Mouse (Mus musculus) MEL (cell line): ENCODE measurements around the gene Inpp4b. TPM values are rescaled to one million over a fixed set of nuclear protein-coding genes. Genes with fewer than 3 reads are reported as not detected.

Experiments
- DNase-seq: peaks from one replicate; pipeline ENCODE4 v3.0.0; 2011; ENCODE audit warnings: low read depth, low spot score
- H3K27ac ChIP-seq: 2 replicates; pipeline ENCODE4 v1.5.1; 2012; ENCODE audit warnings: low read depth, mild to moderate bottlenecking, control low read depth, low read length, moderate library complexity; ENCODE audit not compliant: control insufficient read depth
- H3K27me3 ChIP-seq, 2 experiments: fragments of 150-350 bp in 1 of 2; sonication (generic) in 1 of 2; 2 replicates each; pipeline ENCODE4 v1.6.1; 2012; ENCODE audit warnings: low read length in 2 of 2, mild to moderate bottlenecking in 2 of 2, improper control_type of control experiment in 1 of 2, moderate library complexity in 1 of 2; ENCODE audit not compliant: insufficient read depth in 2 of 2, control insufficient read depth in 1 of 2
- H3K36me3 ChIP-seq, 2 experiments: 2 replicates each; pipeline ENCODE4 v1.6.1; 2012 to 2014; ENCODE audit warnings: low read length in 2 of 2, improper control_type of control experiment in 1 of 2, inconsistent platforms in 1 of 2, mild to moderate bottlenecking in 1 of 2; ENCODE audit not compliant: insufficient read depth in 2 of 2, control insufficient read depth in 1 of 2
- H3K4me1 ChIP-seq, 2 experiments: fragments of 150-350 bp in 1 of 2; sonication (generic) in 1 of 2; 2 replicates each; pipeline ENCODE4 v1.6.1; 2012; ENCODE audit warnings: low read length in 2 of 2, improper control_type of control experiment in 1 of 2, mild to moderate bottlenecking in 1 of 2; ENCODE audit not compliant: insufficient read depth in 2 of 2, control insufficient read depth in 1 of 2
- H3K4me3 ChIP-seq, 2 experiments: fragments of 150-350 bp in 1 of 2; sonication (generic) in 1 of 2; 2 replicates each; pipeline ENCODE4 v1.5.1; 2012; ENCODE audit warnings: low read depth in 2 of 2, low read length in 2 of 2, mild to moderate bottlenecking in 2 of 2, moderate library complexity in 2 of 2, control low read depth in 1 of 2, improper control_type of control experiment in 1 of 2; ENCODE audit not compliant: control insufficient read depth in 1 of 2, insufficient read depth in 1 of 2
- H3K79me2 ChIP-seq: 2 replicates; pipeline ENCODE4 v1.6.1; 2012; ENCODE audit warnings: mild to moderate bottlenecking, low read length, moderate library complexity; ENCODE audit not compliant: control insufficient read depth, poor library complexity, insufficient read depth
- H3K9ac ChIP-seq: 2 replicates; pipeline ENCODE4 v1.6.1; 2012; ENCODE audit warnings: low read depth, mild to moderate bottlenecking, control low read depth, low read length, moderate library complexity; ENCODE audit not compliant: control insufficient read depth, poor library complexity, severe bottlenecking
- H3K9me3 ChIP-seq: fragments of 150-350 bp; sonication (generic); replicated peaks from 2 replicates; pipeline ENCODE4 v1.6.1; 2012; ENCODE audit warnings: mild to moderate bottlenecking, low read length, improper control_type of control experiment, moderate library complexity; ENCODE audit not compliant: insufficient read depth
- BHLHE40 ChIP-seq: IDR thresholded peaks from 2 replicates; pipeline ENCODE4 v1.6.1; 2012; ENCODE audit warnings: low read depth, mild to moderate bottlenecking, inconsistent platforms, low read length, improper control_type of control experiment, borderline replicate concordance
- CHD1 ChIP-seq: IDR thresholded peaks from 2 replicates; pipeline ENCODE4 v1.6.1; 2012; ENCODE audit warnings: low read depth, mild to moderate bottlenecking, inconsistent platforms, low read length, improper control_type of control experiment
- ELF1 ChIP-seq: IDR thresholded peaks from 2 replicates; pipeline ENCODE4 v1.6.1; 2014; ENCODE audit warnings: low read depth, mild to moderate bottlenecking, inconsistent platforms, low read length, improper control_type of control experiment, moderate library complexity
- ETS1 ChIP-seq: IDR thresholded peaks from 2 replicates; pipeline ENCODE4 v1.6.1; 2012; ENCODE audit warnings: low read depth, mild to moderate bottlenecking, inconsistent platforms, low read length, improper control_type of control experiment, moderate library complexity
- GABPA ChIP-seq: IDR thresholded peaks from 2 replicates; pipeline ENCODE4 v1.6.1; 2012; ENCODE audit warnings: low read depth, mild to moderate bottlenecking, inconsistent platforms, low read length, improper control_type of control experiment, moderate library complexity
- JUND ChIP-seq: IDR thresholded peaks from 2 replicates; pipeline ENCODE4 v1.6.1; 2011; ENCODE audit warnings: low read depth, mild to moderate bottlenecking, improper control_type of control experiment, low read length
- KAT2A ChIP-seq: conservative IDR thresholded peaks from 2 replicates; pipeline ENCODE4 v1.6.1; 2012; ENCODE audit warnings: low read depth, low read length, improper control_type of control experiment, inconsistent platforms
- MAFK ChIP-seq: IDR thresholded peaks from 2 replicates; pipeline ENCODE4 v1.6.1; 2011; ENCODE audit warnings: low read depth, mild to moderate bottlenecking, low read length, improper control_type of control experiment, borderline replicate concordance
- MAZ ChIP-seq: IDR thresholded peaks from 2 replicates; pipeline ENCODE4 v1.6.1; 2012; ENCODE audit warnings: low read depth, mild to moderate bottlenecking, inconsistent platforms, low read length, improper control_type of control experiment
- MEF2A ChIP-seq: IDR thresholded peaks from 2 replicates; pipeline ENCODE4 v1.6.1; 2014; ENCODE audit warnings: low read depth, mild to moderate bottlenecking, inconsistent platforms, low read length, improper control_type of control experiment; ENCODE audit not compliant: poor library complexity, insufficient replicate concordance, severe bottlenecking; ENCODE audit errors: extremely low read depth
- MYB ChIP-seq: IDR thresholded peaks from 2 replicates; pipeline ENCODE4 v1.6.1; 2011; ENCODE audit warnings: mild to moderate bottlenecking, low read depth, low read length, improper control_type of control experiment
- NELFE ChIP-seq: IDR thresholded peaks from 2 replicates; pipeline ENCODE4 v1.6.1; 2011; ENCODE audit warnings: low read depth, low read length, improper control_type of control experiment
- POLR2A ChIP-seq, 2 experiments: IDR thresholded peaks; 2 replicates each; pipeline ENCODE4 v1.6.1; 2011 to 2012; ENCODE audit warnings: low read length in 2 of 2, mild to moderate bottlenecking in 2 of 2, control low read depth in 1 of 2, improper control_type of control experiment in 1 of 2, low read depth in 1 of 2, moderate library complexity in 1 of 2; ENCODE audit not compliant: control insufficient read depth in 1 of 2, insufficient read depth in 1 of 2, poor library complexity in 1 of 2
- POLR2AphosphoS2 ChIP-seq: IDR thresholded peaks from 2 replicates; pipeline ENCODE4 v1.6.1; 2011; ENCODE audit warnings: low read length, improper control_type of control experiment
- POLR2AphosphoS5 ChIP-seq: IDR thresholded peaks from 2 replicates; pipeline ENCODE4 v1.6.1; 2012; ENCODE audit warnings: low read depth, borderline replicate concordance, mild to moderate bottlenecking, inconsistent platforms, low read length, moderate library complexity, mixed read lengths
- SMC3 ChIP-seq: IDR thresholded peaks from 2 replicates; pipeline ENCODE4 v1.6.1; 2011; ENCODE audit warnings: low read depth, low read length, improper control_type of control experiment
- TAL1 ChIP-seq: IDR thresholded peaks from 2 replicates; pipeline ENCODE4 v1.6.1; 2012; ENCODE audit warnings: mild to moderate bottlenecking, inconsistent platforms, low read length, moderate library complexity, mixed read lengths
- TBP ChIP-seq: IDR thresholded peaks from 2 replicates; pipeline ENCODE4 v1.8.0; 2011; ENCODE audit warnings: low read depth, low read length, improper control_type of control experiment
- UBTF ChIP-seq: IDR thresholded peaks from 2 replicates; pipeline ENCODE4 v1.6.1; 2012; ENCODE audit warnings: low read depth, mild to moderate bottlenecking, inconsistent platforms, low read length, improper control_type of control experiment, moderate library complexity, borderline replicate concordance; ENCODE audit not compliant: insufficient read depth
- USF1 ChIP-seq: IDR thresholded peaks from 2 replicates; pipeline ENCODE4 v1.6.1; 2014; ENCODE audit warnings: low read depth, mild to moderate bottlenecking, inconsistent platforms, low read length, improper control_type of control experiment, moderate library complexity
- polyA plus RNA-seq, 2 experiments: library from polyadenylated mRNA; stranded (reverse) in 1 of 2; unstranded in 1 of 2; fragments of >175 nt in 1 of 2; fragments of >200 nt in 1 of 2; gene quantifications; 2 replicates each; pipeline versions ENCODE4 v1.2.1 to v1.2.4; 2012; ENCODE audit warnings: low replicate concordance in 2 of 2, low read depth in 1 of 2; ENCODE audit not compliant: insufficient read length in 2 of 2, insufficient read depth in 1 of 2, missing spikeins in 1 of 2
- total RNA-seq: library from RNA; depleted of rRNA; stranded (reverse); fragments of 300-350 nt; gene quantifications from 2 replicates; pipeline ENCODE4 v1.2.3, GENCODE M21; 2012

The Inpp4b gene
- total and polyA plus RNA-seq, 3 experiments, result 12.3 to 26.9 (median 13.6) TPM

DNA sequence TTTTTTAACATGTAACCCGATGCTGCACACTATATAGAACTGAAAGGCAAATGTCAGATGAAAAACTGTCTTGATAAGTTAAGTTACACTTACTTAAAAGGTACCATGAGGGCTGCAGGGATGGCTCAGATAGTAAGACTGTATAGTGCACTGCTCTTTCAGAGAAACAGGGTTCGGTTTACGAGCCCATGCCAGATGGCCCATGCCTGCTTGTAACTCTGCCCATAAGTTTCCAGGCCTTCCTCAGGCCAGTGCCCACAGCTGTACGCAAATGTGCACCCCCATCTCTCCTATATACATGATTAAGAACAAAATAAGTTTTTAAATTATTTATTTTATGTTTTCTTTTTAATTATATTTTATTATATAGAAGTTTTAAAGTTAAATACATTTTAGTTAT lies 300.7 kb downstream of the Inpp4b start:
- Histone ChIP-seq H3K4me3 (no peak overlapping the region), H3K79me2 (no peaks in the 10 kb centered on the region), H3K36me3 (no peaks in the 10 kb centered on the region), H3K4me1 (no peaks in the 10 kb centered on the region), H3K27me3 (no peaks in the 10 kb centered on the region), H3K9me3 (no peaks in the 10 kb centered on the region), H3K27ac (no peak overlapping the region), H3K9ac (no peak overlapping the region)
- TF ChIP-seq CHD1, result no peak
- no peak for TF ChIP-seq MAFK
- TF ChIP-seq BHLHE40, result no peak
- TF ChIP-seq NELFE, result no peak
- TF ChIP-seq MAZ, result no peak
- TF ChIP-seq USF1, result no peak
- no peak for TF ChIP-seq ETS1
- TF ChIP-seq JUND, result no peak
- TF ChIP-seq POLR2AphosphoS2, result no peak
- no peak for TF ChIP-seq MEF2A
- no peak for TF ChIP-seq MYB
- TF ChIP-seq TAL1, result no peak
- TF ChIP-seq ELF1, result no peak
- TF ChIP-seq KAT2A, result no peak
- TF ChIP-seq POLR2A (IDR thresholded peaks at IDR 0.05; ENCODE audit: control insufficient read depth in 1 of 2, insufficient read depth in 1 of 2, low read depth in 1 of 2, low read length in 2 of 2, poor library complexity in 1 of 2), result no peak
- TF ChIP-seq GABPA, result no peak
- TF ChIP-seq TBP, result no peak
- DNase-seq, result no peak

DNA sequence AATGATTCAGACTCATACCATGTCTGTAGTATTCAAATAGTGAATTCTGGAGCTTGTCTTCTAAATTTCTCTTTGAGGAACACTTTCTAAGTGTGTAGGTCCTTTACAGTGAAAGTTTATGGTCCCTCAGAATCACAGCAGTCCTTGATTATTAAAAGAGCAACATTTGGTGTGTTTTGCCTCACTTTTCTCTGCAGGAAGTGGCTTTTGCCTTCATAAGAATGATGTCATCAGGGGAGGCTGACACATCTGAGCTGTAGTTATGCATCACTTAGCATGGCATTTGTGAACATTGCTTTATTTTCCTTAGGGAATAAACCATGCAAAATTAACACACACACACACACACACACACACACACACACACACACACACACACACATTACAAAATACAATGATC lies 349.8 kb downstream of the Inpp4b start:
- no peak for TF ChIP-seq MYB
- TF ChIP-seq CHD1, result no peak
- no peak for TF ChIP-seq UBTF
- TF ChIP-seq SMC3, result no peak
- no peak for TF ChIP-seq NELFE
- TF ChIP-seq POLR2AphosphoS5, result no peak
- no peak overlapping the region for H3K9ac ChIP-seq
- no peaks in the 10 kb centered on the region for H3K9me3 ChIP-seq
- no peaks in the 10 kb centered on the region for H3K79me2 ChIP-seq
- no peak for DNase-seq
- H3K4me3 ChIP-seq, result no peak overlapping the region
- H3K27ac ChIP-seq, result no peak overlapping the region
- no peaks in the 10 kb centered on the region for H3K27me3 ChIP-seq
- H3K36me3 ChIP-seq, result no peaks in the 10 kb centered on the region
- H3K4me1 ChIP-seq, result no peaks in the 10 kb centered on the region
